Mouse (Mus musculus): Measurements from ENCODE around the gene Dirc2.

- TF ChIP-seq GATA1 (IDR thresholded peaks at IDR 0.05; ENCODE audit: borderline replicate concordance, low read length) (no peak), FLI1 (IDR thresholded peaks at IDR 0.05; ENCODE audit: low read length) (no peak)
These were observed 13.4 kb downstream of the Dirc2 start for GRCm38 (mm10) chr16:35755502-35756334.

Data from megakaryocyte, embryonic 14.5 days (primary cell).